Mouse (Mus musculus) megakaryocyte-erythroid progenitor cell, adult 5-6 weeks (primary cell): ENCODE measurements around the gene Adamtsl5. TPM values are rescaled to one million over a fixed set of nuclear protein-coding genes. Genes with fewer than 3 reads are reported as not detected.

Source experiments
- ATAC-seq: replicated peaks from 2 replicates; pipeline ENCODE4 v1.8.0; 2016; ENCODE audit warnings: mild to moderate bottlenecking, inconsistent platforms; ENCODE audit not compliant: severe bottlenecking, poor library complexity, low FRiP score, low TSS enrichment
- total RNA-seq, 2 experiments: library from RNA; stranded (forward) in 1 of 2; stranded (reverse) in 1 of 2; fragments of 200-1000, 215-1000 nt in 1 of 2; fragments of >200 nt in 1 of 2; fragmentation: Nextera tagmentation in 1 of 2; gene quantifications; 2 replicates each; pipeline ENCODE4 v1.2.3; 2014 to 2017

The Adamtsl5 gene
- total RNA-seq, 2 experiments from 2014 or later, result 2.3 to 3.3 TPM

DNA sequence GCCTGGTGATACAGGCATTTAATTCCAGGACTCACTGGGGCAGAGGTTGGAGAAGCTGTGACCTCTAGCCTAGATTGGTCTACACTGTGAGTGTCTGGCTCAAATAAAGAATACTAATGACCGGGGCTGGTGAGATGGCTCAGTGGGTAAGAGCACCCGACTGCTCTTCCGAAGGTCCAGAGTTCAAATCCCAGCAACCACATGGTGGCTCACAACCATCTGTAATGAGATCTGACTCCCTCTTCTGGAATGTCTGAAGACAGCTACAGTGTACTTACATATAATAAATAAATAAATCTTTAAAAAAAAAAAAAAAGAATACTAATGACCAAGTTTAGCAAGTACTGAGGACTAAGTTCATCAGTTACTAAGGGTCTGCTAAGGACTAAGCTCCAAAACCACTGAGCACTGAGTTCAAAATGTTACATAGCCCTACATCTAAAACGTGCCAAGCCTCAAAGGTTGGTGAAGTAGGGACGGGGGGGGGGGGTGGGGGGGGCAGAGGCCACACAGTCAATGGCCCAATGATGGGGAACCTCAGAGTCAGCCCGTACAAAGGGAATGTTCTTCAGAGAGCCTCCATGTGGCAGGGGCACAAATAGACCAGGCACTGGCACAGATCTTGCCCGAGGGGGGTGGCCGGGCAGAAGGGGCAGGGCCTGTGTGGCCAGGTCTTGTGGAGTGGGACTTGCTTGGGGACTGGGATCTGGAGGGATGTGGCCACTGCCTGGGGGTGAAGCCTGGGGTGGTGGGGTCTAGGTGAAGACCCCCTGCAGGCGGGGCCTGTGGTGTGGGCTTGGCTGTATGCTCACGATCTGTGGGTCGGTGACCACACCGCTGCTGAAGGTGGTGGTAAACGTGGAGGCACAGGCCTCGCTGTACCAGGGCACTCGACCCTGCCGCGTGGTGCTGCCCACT, 23.8 kb downstream of the Adamtsl5 start:
- no peak for ATAC-seq

DNA sequence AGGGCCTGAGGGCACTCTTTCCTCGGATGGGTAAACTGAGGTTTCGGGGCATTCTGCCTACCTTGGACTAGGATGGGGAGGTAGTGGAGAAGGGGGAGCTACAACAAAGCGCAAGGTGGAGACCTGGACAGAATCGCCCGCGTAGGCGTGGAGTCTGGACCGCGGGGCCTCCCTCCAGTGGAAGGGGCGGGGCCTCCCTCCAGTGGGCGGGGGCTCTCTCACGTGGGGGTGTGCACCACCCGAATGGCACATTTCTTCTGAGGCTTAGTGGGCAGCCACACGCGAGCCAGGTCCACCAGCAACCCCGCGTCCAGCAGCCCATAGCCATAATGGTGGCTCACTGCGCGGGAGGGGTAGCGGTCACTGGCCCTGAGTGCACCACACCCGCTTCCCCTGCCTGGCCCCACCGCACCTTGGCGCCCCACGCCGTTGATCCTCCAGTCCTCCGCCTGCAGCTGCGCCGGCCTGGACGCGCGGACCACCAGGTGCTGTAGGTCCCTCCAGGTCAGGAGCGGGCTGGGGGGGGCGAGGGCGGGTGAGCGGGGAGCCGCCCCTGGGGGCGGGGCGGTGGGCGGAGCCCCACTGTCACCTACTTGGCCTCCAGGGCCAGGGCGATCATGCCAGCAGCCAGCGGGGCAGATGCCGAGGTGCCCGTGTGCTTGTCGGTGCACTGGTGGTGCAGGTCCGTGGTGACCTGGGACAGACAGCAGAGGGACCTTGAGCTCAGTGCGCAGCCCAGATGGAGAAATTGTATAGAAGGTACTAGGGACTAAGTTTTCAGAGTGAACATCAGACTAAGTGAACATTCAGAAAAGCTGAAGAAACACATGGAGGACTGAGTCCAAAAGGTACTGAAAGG, 24.7 kb downstream of the Adamtsl5 start:
- peak; percentile 47 for ATAC-seq

DNA sequence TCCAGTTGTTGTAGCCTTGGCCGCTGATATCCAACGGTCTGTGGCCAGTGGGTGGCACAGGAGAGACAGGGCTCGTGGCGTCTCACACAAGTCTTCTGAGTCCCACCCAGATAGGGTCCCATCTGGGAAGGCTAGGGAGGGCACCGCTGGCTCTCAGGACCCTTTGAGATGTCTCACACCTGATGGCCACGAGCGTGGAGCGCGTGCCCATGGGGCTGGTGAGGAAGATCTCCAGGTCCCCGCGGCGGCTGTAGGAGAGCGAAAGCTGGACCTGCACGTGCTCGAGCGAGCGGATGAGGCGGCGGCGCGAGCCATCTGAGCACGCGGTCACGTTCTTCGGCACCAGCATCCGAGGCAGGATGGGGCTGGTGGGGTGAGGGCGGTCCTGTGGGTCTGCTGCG, 25.4 kb downstream of the Adamtsl5 start:
- no peak for ATAC-seq

- no peak for ATAC-seq
These were observed 26.3 kb downstream of the Adamtsl5 start for GRCm38 (mm10) chr10:80321670-80322581.

- ATAC-seq, result no peak
These were observed 27.1 kb downstream of the Adamtsl5 start for GRCm38 (mm10) chr10:80321014-80321669.

- ATAC-seq, result peak; percentile 62
These were observed 27.9 kb downstream of the Adamtsl5 start, which contains the start of gene 2310011J03Rik for GRCm38 (mm10) chr10:80320340-80320760. Gene 2310011J03Rik (minus strand): TSS chr10:80320537.

- ATAC-seq, result no peak
These were observed 31.2 kb downstream of the Adamtsl5 start for GRCm38 (mm10) chr10:80317011-80317410.

GRCm38 (mm10) chr10:80316359-80316781, 31.8 kb downstream of the Adamtsl5 start:
- ATAC-seq, result peak; percentile 51

GRCm38 (mm10) chr10:80315315-80315714, 32.9 kb downstream of the Adamtsl5 start:
- no peak for ATAC-seq

- ATAC-seq, result no peak
These were observed 33.7 kb downstream of the Adamtsl5 start for GRCm38 (mm10) chr10:80314494-80315001.

DNA sequence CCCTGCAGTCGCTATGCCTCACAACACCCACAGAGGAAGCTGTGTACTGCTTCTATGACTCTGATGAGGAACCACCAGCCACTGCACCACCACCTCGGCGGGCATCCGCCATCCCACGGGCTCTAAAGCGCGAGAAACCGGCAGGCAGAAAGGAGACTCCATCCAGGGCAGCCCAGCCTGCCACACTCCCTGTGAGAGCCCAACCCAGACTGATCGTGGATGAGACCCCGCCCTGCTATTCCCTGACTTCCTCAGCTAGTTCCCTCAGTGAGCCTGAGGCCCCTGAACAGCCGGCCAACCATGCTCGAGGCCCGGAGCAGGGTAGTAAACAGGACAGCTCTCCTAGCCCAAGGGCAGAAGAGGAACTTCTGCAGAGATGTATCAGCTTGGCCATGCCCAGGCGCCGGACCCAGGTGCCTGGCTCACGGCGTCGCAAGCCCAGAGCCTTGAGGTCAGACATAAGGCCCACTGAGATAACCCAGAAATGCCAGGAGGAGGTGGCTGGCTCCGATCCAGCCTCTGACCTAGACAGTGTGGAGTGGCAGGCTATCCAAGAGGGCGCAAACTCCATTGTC, 34.5 kb downstream of the Adamtsl5 start:
- ATAC-seq, result no peak

DNA sequence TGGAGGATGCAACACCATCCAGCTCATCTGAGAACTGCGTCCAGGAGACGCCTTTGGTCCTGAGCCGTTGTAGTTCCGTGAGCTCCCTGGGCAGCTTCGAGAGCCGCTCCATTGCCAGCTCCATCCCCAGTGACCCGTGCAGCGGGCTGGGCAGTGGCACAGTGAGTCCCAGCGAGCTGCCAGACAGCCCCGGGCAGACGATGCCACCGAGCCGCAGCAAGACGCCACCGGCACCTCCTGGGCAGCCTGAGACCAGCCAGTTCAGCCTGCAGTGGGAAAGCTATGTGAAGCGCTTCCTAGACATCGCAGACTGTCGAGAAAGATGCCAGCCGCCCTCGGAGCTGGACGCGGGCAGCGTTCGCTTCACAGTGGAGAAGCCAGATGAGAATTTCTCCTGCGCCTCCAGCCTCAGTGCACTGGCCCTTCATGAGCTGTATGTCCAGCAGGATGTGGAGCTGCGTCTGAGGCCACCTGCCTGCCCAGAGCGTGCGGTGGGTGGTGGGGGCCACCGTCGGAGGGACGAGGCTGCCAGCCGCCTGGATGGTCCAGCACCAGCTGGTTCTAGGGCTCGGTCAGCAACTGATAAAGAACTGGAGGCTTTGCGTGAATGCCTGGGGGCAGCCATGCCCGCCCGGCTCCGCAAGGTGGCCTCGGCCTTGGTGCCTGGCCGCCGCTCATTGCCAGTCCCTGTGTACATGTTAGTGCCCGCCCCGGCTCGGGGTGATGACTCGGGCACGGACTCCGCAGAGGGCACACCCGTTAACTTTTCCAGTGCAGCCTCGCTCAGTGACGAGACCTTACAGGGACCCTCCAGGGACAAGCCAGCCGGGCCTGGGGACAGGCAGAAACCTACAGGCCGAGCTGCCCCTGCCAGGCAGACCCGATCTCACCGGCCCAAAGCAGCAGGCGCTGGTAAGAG, 35.4 kb downstream of the Adamtsl5 start:
- ATAC-seq, result no peak

- no peak for ATAC-seq
These were observed 36.7 kb downstream of the Adamtsl5 start for GRCm38 (mm10) chr10:80311560-80311959.

GRCm38 (mm10) chr10:80304862-80305261, 43.4 kb downstream of the Adamtsl5 start:
- peak; percentile 90 for ATAC-seq

- ATAC-seq, result 0 out of 2 replicates have a peak, but pooled peaks have one; percentile 1
These were observed 43.8 kb downstream of the Adamtsl5 start for GRCm38 (mm10) chr10:80304458-80304857.

DNA sequence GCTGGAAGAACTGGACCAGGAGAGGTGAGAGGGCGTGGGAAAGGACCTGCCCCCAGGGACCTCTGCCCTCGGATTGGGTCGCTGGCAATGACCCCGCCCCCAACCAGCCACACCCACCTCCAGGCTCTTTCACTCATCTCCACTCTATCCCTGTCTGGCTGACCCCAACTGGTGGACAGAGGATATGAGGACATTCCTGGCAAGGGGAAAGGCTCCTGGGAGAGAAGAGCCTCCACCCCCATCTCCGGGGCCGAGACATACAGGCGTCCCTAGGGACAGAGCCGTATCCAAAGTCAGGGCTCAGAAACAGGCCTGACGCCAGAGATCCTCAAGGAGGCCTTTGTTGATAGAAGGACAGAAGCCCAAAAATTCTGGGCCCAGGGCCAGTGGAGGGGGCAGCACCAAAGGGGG, 45.7 kb downstream of the Adamtsl5 start:
- ATAC-seq, result no peak

DNA sequence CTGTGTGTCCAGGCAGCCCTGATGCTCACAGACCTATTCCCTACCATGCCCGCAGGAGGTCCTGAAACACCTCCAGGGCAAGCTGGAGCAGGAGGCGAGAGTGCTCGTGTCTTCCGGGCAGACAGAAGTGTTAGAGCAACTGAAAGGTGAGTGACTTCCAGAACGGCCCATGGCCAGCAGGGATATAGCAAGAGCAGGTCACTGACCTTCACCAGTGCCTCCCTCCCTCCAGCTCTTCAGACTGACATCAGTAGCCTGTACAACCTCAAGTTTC, 46.2 kb downstream of the Adamtsl5 start:
- no peak for ATAC-seq
